Mouse (Mus musculus) G1E-ER4 (cell line): Measurements from ENCODE around the gene Pnpla6. TPM values are rescaled to one million over a fixed set of nuclear protein-coding genes. Genes with fewer than 3 reads are reported as not detected.

Experiments used
- GATA1 ChIP-seq: IDR thresholded peaks from one replicate; pipeline ENCODE4 v1.8.0; 2012; ENCODE audit warnings: low read length, inconsistent platforms
- polyA plus RNA-seq: library from polyadenylated mRNA; stranded (reverse); fragments of >175 nt; gene quantifications from 2 replicates; pipeline ENCODE4 v1.2.3, GENCODE M21; 2012

Pnpla6 gene
- 23.2 and 24.6 TPM in 2 replicates for polyA plus RNA-seq

DNA sequence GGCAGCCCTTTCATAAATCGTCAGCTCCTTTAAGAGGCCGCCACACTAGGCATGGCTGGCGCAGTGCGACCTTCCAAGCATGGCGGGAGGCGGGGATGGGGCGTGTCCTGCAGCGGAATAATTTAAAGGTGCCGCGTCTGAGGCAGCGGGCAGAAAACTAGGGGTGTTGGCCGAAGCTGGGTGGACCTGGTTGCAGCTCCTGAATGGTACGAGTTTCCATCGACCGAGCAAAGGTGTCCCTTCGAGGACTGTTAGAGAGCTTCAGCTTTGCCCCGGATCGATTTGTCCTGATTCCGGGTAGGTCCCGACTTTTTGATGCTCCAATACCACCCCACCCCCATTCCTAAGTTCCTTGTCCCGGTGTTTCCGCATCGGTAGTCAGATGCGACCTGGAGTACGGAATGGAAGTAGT, at the start of gene Pnpla6:
Gene Pnpla6, plus strand, starts transcription at position 125 of the 412 bp plus-strand sequence.
- no peak for TF ChIP-seq GATA1

DNA sequence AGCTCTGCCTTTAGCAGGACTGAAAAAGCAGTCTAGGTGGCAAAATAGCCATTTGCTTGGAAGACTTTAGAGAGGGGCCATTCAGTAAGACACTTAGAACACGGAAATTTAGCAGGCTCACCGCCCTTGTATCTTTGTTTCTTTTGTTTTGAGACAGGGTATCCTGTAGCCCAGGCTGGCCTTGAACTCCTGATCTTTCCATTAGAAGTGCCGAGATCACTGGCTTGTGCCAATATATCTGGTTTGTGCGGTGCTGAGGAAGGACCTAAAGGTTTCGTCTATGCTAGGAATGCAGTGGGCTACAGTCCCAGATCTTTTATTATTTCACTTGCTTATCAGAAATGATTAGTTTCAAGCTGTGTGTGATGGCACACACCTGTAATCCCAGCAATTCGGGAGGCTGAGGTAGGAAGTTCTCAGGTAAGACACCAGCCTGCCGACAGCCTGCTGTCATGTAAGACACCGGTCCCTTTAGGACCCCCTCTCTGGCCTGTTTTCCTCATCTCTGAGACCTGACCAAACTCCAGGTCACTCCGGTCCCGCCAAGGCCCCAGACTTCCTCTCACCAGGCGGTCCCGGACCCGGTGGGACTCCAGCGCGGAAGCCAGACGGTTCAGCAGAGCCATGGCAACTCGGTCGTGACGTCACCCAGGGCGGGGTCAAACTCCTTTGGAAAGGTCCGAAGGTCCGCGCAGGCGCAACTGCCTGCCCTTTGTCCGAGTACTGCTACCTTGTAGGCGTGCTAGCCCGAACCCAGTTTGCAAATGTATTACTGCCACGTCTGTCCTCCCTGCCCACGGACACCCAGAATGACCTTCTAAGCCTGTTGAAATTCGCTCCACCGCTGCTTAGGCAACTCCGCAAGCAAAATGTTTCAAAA, 47.9 kb upstream of the Pnpla6 start, which contains the start of gene Pex11g:
Gene Pex11g, minus strand, starts transcription at position 675 of the 880 bp plus-strand sequence.
- TF ChIP-seq GATA1 = no peak

DNA sequence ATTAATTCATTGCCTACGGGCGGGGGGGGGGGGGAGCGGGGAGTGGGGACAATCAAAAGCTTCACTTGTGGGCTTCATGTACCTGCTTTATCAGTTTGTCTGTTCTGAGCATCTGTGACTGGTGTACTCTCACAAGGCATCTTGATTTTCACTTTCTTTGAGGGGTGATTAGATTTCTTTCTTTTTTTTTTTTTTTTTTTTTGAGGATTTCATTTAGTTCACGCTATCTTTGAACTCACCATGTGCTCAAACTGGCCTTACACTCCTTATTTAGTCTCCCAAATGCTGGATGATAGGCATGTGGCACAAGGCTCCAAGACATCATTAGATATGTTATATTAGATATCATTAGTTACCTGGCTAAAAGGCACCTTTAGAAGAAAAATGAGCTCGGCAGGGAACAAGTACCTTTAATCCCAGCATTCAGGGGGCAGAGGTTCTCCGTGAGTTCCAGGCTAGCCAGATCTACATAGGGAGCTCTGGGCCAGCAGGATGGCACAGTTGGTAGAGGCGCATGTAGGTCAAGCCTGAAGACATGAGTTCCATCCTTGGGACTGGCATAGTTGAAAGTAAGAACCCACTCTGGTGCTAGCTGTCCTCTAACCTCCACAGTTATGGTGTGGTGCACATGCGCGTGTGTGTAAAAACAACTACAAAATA, 47.2 kb upstream of the Pnpla6 start:
- TF ChIP-seq GATA1 = no peak

DNA sequence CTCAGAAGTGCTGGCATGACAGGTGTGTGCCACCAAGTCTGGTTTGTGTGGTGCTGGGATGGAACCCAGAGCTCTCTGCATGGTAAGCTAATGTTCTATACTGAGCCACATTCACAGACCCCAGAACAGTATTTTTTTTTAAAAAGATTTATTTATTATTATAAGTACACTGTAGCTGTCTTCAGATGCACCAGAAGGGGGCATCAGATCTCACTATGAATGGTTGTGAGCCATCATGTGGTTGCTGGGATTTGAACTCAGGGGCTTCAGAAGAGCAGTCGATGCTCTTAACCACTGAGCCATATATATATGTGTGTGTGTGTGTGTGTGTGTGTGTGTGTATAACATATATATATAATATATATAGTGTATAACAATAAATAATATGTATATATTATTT, 46.3 kb upstream of the Pnpla6 start:
- TF ChIP-seq GATA1 = no peak

DNA sequence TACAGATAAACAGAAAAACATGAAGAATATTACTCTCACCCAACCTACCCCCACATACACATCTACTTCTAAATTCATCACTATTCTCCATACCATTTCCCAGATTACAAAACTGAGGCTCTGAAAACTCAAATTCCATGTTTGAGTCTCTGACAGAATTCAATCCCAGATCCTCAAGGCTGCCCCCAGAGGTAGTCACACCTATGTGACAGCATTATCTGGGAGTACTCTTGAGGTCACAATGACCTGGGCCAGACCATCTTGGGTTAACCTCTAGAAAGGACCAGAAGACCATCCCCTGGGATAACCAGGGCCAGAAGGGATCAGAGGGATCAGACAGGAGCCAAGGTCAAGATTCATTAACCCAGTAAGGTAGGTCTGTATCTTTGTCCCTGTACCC, 44.6 kb upstream of the Pnpla6 start, which contains the start of gene Tex45:
Gene Tex45, plus strand, starts transcription at position 301 of the 400 bp plus-strand sequence.
- TF ChIP-seq GATA1 = no peak

DNA sequence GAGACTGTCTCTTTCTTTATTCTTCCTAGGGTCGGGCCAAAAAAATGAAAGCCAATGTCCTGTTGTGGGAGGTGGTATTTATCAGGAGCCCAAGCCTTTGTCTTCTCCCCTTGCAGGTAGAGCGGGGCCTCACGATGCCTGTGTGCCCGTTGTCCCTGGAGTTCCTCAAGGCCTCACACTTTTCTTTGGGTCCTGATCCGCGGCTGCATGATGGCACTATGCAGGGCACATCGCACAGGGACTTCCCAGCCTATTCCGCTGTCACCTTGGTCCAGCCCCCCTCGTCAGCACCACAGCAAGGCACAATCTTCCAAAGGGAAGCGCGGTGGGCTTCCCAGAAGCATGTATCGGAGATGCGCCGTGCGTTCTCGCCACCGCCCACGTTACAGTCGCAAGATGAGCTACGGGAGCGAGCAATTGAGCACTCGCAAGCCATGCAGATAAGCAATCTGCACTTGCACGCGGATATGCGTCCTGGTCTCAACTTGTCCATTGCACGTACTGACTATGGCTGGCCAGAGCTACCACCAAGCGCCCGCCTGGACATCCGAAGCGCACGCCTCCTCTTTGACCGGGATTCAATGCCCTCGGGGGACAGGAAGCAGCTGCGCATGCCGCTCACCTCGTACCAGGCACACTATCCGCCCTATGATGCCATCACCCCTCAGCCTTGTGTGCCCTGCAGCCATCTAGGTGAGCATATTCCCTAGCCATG, 39.3 kb upstream of the Pnpla6 start:
- TF ChIP-seq GATA1 = no peak

DNA sequence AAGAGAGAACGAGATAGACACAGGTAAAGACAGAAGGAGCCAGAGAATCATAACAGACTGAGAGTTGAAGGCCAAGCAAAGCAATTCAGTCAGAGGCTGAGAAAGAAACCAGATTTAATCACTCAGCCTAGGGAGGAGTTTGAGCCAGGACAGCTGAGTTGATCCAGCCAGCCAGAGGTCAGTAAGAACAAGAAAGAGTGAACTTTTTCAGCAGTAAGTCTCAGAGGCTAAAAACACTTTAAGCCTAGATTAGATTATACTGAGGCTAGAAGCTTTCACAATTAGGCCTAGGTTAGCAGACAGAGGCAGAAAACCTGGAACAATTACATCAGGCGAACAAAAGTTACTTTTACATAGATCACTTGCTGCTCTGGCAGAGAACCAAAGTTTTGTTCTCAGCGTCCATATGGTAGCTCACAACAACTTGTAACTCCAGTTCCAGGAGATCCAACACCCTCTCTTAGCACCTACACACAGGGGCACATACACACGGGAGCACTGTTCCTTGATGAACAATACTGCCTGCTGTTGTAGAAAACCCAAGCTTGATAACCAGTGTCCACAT, 34.9 kb upstream of the Pnpla6 start:
- no peak for TF ChIP-seq GATA1

DNA sequence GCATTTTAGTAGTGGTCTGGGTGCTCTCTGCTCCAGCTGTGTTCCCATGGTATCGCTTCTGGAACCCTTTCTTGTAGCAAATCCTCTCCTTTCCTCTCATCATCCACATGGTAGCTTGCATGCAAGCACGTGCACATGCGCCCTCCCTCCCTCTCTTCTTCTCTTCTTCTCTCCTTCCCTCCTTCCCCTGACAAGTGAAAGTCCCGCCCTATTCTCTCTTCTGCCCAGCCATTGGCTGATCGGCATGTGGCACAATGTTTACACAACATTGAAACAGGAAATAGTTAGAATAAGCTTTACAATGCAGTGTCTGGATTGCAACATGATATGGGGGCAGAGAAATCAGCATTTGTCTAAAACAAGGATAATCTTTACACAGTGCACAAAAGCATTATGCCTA, 33.6 kb upstream of the Pnpla6 start:
- no peak for TF ChIP-seq GATA1

DNA sequence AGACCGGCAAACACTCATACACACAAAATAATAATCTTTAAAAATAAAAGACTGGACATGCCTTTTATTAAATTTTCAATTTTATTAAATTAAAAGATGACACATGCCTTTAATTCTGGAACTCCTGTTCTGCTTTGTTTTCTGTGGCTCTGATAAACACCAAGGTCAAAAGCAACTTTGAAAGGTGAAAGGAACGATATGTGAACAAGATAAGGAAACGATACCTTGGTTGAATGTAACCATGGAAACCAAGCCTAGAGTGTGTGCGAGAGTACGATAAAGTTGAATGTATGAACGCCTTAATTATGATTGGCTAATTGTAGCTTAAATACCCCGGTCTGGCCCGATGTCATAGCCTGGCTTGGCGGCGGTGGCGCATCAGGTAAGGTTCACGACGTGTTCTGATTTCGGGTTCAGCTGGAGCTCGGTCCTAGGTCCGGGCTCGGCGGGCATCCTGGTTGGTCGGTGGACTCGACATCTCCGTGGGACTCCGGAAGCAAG, 32.9 kb upstream of the Pnpla6 start:
- TF ChIP-seq GATA1 = no peak

DNA sequence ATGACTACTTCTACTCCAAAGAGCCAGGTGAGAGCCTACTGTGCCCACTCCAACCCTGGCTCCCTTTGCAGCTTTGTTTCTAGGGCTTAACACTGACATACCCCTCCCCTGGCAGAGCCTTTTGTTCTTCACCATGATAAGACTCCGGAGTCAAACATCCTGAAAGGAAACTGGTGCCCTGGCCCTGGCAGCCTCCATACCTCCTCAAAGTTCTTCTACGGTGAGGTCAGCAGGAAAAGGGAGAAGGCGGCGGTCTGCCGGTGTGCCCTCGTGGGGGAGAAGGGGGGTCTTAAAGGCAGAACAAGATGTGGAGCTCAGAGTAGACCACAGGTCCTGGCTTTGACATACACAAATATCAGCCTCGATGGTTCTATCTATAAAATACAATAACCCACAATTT, 31.6 kb upstream of the Pnpla6 start:
- no peak for TF ChIP-seq GATA1

DNA sequence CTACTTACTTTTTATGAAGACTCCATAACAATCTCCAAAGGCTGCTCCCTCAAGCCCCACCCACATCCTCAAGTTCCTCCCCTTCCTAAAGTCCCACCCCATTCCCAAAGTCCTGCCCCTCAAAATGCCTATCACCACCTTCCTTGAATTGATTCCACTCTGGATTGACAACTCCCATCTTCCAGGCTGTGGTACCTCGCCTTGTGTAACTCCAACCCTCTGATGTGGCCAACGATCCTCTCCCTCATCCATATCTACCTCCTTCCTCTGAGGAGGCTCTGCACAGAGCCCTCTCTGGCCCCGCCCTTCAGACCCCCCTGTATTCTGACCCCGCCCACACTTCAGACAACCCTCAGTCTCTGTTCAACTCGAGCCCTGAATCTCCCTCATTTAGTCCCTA, 30.0 kb upstream of the Pnpla6 start:
- no peak for TF ChIP-seq GATA1

DNA sequence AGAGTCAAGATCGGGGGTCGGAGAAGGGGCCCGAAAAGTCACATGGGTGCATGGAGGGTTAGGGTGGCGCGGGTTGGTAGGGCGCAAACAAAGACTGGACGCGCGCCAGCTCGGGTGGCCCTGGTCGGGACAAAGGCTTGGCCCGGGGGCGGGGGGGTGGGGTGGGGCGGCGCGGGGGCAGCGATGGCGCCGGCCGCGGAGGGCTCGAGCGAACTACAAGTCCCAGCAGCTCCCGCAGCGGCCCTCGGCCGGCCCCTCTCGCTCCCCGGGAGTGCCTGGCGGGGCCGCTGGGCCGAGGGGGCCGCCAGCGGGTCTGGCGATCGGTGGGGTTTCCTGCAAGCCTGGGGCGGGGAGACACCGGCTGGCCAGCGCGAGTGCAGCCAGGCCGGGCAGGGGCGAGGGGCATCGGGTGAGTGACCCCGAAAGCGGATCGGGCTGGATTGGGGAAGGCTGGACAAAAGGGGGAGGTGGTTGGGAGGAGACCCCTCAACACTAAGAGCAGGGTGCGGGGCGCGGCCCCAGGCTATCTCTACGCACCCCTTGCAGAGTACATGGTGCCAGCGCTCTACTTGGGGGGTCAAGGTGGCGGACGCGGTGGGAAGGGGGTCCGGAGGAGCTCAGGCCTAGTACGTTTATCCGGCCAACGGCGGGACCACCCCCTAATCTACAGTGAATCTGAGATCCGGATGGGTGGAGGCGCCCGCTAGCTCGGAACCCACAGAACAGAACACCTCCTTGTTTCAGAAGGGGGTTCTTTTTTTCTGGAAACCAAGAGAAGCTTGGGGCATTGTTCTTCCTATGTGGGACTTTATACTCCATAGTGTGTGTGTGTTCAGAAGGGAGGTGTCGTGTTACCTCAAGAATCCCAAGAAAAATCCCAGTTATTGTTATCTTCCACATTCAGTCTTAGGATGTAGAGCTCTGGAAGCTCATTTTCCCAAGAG, 22.0 kb upstream of the Pnpla6 start, which contains the start of gene Zfp358:
Gene Zfp358, plus strand, starts transcription at position 238 of the 944 bp plus-strand sequence.
- TF ChIP-seq GATA1 = no peak

DNA sequence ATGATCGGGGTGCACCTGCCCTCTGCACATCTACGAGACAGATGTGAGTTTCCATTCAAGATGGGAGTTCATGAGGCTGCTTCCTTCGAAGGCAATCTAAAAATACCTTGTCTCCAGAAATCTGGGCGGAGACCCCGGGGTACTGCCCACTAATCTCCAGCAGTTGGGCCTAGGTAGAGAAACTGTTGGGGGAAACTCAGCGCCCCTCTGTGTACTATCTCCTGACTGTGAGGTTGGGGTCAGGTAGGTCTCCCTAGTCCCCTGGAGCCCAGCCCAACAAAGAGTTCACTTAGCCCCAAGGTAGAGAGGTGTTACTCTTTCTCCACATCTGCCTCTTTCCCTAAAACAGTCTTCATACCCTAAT, 21.4 kb upstream of the Pnpla6 start:
- TF ChIP-seq GATA1 = no peak
